20 mouse cellular contexts compared by ENCODE assay signal in the genomic region with DNA sequence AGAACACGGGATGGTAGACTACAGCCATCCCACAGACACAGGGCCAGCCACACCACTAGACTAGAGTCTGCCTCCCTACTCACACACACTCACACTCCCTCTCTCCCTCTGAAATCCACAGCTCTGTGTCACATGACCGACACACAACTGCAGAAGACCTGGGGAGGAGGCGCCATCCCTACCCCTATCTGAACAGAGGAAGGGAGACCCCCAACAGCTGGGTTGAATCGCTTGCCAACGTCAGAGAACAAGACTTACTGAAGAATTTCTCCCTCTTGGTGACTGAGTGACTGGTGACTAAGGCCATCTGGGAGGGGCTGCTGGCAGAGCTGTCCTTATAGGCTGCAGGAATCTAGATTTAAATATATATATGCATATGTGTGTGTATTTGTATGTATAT.
DNase-seq lines count a peak whose midpoint lies in the region; ATAC-seq and TF ChIP-seq lines count a peak whose summit lies in the region.
"Had no signal": no experiment of that assay in that cellular context is flagged by ENCODE, and none has a peak within 500 bp of the region (broad histone marks: within the 10 kb centered on the region; RNA-seq: fewer than 3 reads in every experiment).

No protein-coding gene starts in this region.

- H3K4me2 ChIP-seq in heart, embryonic 13.5 days: no peak overlapping the region
- no peak overlapping the region for H3K4me2 ChIP-seq in lung, postnatal 0 days (replicated peaks; ENCODE audit: low read depth, low read length)
- H3K4me2 ChIP-seq in embryonic facial prominence, embryonic 13.5 days: no peak overlapping the region
- no peak overlapping the region for H3K4me2 ChIP-seq in forebrain, embryonic 16.5 days (ENCODE audit: low read length)
- H3K4me2 ChIP-seq: forebrain, embryonic 15.5 days; neural tube, embryonic 13.5 days had no signal

- H3K27ac ChIP-seq in heart, embryonic 13.5 days (replicated peaks): peak overlapping the region; percentile 71
- no peak overlapping the region for H3K27ac ChIP-seq in lung, postnatal 0 days (ENCODE audit: low read length)
- peak overlapping the region; percentile 83 for H3K27ac ChIP-seq in embryonic facial prominence, embryonic 13.5 days
- no peak overlapping the region for H3K27ac ChIP-seq in forebrain, embryonic 16.5 days (ENCODE audit: low read length)
- H3K27ac ChIP-seq: forebrain, embryonic 15.5 days; neural tube, embryonic 13.5 days had no signal

- no peaks in the 10 kb centered on the region for H3K36me3 ChIP-seq in heart, embryonic 13.5 days
- no peaks in the 10 kb centered on the region for H3K36me3 ChIP-seq in lung, postnatal 0 days (ENCODE audit: insufficient read depth, low read length)
- H3K36me3 ChIP-seq in embryonic facial prominence, embryonic 13.5 days: no peaks in the 10 kb centered on the region
- H3K36me3 ChIP-seq in forebrain, embryonic 16.5 days (ENCODE audit: control insufficient read depth, insufficient read depth): no peaks in the 10 kb centered on the region
- H3K36me3 ChIP-seq: forebrain, embryonic 15.5 days; neural tube, embryonic 13.5 days had no signal

- no peak for TF ChIP-seq CTCF in lung, postnatal 0 days (IDR thresholded peaks at IDR 0.05)

- 39% methylated on average over 5 of the region's 5 CpGs for WGBS in heart, embryonic 13.5 days
- WGBS in lung, postnatal 0 days: 35% methylated on average over 5 of the region's 5 CpGs
- 79% methylated on average over 5 of the region's 5 CpGs for WGBS in embryonic facial prominence, embryonic 13.5 days
- WGBS in forebrain, embryonic 16.5 days: 74% methylated on average over 5 of the region's 5 CpGs

- ATAC-seq in heart, embryonic 13.5 days (ENCODE audit: extremely low read depth, insufficient number of reproducible peaks, low FRiP score, low TSS enrichment): no peak; the same call in 1 of the 2 replicates
- peak; percentile 73 for ATAC-seq in lung, postnatal 0 days
- no peak for ATAC-seq in embryonic facial prominence, embryonic 13.5 days (ENCODE audit: insufficient number of reproducible peaks, insufficient read depth, low FRiP score, low TSS enrichment, low read depth)
- ATAC-seq in forebrain, embryonic 16.5 days: no peak
- ATAC-seq: forebrain, embryonic 15.5 days had no signal

- no peak for DNase-seq in heart, adult 9 months (ENCODE audit: low spot score in 2 of 2)
- DNase-seq in lung, postnatal 0 days (ENCODE audit: low spot score): peak; percentile 65
- DNase-seq in lung, postnatal 25 days (ENCODE audit: low spot score): no peak
- DNase-seq in lung, postnatal 14 days: peak; percentile 21
- no peak for DNase-seq in cerebellum, postnatal 36 days
- DNase-seq: adrenal gland, adult 8-10 months; cerebellum, postnatal 10 days; embryo, embryonic 11 days; heart, adult 18-20 months; heart, postnatal 36 days; kidney, adult 9 months; kidney, postnatal 36 days; layer of hippocampus, adult 9-11 months; right cerebral cortex, postnatal 25 days; thymus, postnatal 4 days had no signal

- H3K4me3 ChIP-seq in heart, embryonic 13.5 days: no peak overlapping the region
- H3K4me3 ChIP-seq in lung, postnatal 0 days (ENCODE audit: low read depth, low read length): no peak overlapping the region
- no peak overlapping the region for H3K4me3 ChIP-seq in embryonic facial prominence, embryonic 13.5 days
- no peak overlapping the region for H3K4me3 ChIP-seq in forebrain, embryonic 16.5 days (replicated peaks; ENCODE audit: low read length)
- H3K4me3 ChIP-seq: forebrain, embryonic 15.5 days; neural tube, embryonic 13.5 days had no signal

- H3K4me1 ChIP-seq in heart, embryonic 13.5 days: peaks cover 47% of the 10 kb centered on the region
- peaks cover 3% of the 10 kb centered on the region; the same call in 1 of the 2 replicates for H3K4me1 ChIP-seq in lung, postnatal 0 days (ENCODE audit: insufficient read depth, low read depth, low read length)
- peaks cover 41% of the 10 kb centered on the region for H3K4me1 ChIP-seq in embryonic facial prominence, embryonic 13.5 days
- peaks cover 8% of the 10 kb centered on the region for H3K4me1 ChIP-seq in forebrain, embryonic 16.5 days (replicated peaks; ENCODE audit: control insufficient read depth, insufficient read depth, low read length)

- no peak overlapping the region for H3K9ac ChIP-seq in heart, embryonic 13.5 days
- H3K9ac ChIP-seq in lung, postnatal 0 days (replicated peaks; ENCODE audit: low read depth): no peak overlapping the region
- H3K9ac ChIP-seq in embryonic facial prominence, embryonic 13.5 days: no peak overlapping the region
- no peak overlapping the region for H3K9ac ChIP-seq in forebrain, embryonic 16.5 days (replicated peaks; ENCODE audit: low read depth, low read length)
- H3K9ac ChIP-seq: forebrain, embryonic 15.5 days; neural tube, embryonic 13.5 days had no signal

- no peaks in the 10 kb centered on the region for H3K27me3 ChIP-seq in heart, embryonic 13.5 days (replicated peaks)
- no peaks in the 10 kb centered on the region for H3K27me3 ChIP-seq in lung, postnatal 0 days (replicated peaks; ENCODE audit: insufficient read depth, low read length)
- H3K27me3 ChIP-seq in embryonic facial prominence, embryonic 13.5 days: no peaks in the 10 kb centered on the region
- no peaks in the 10 kb centered on the region for H3K27me3 ChIP-seq in forebrain, embryonic 16.5 days (replicated peaks; ENCODE audit: control insufficient read depth, insufficient read depth, low read length)
- H3K27me3 ChIP-seq: forebrain, embryonic 15.5 days; neural tube, embryonic 13.5 days had no signal

- H3K9me3 ChIP-seq in heart, embryonic 13.5 days: no peaks in the 10 kb centered on the region
- no peaks in the 10 kb centered on the region for H3K9me3 ChIP-seq in lung, postnatal 0 days (ENCODE audit: low read length)
- no peaks in the 10 kb centered on the region for H3K9me3 ChIP-seq in embryonic facial prominence, embryonic 13.5 days
- no peaks in the 10 kb centered on the region for H3K9me3 ChIP-seq in forebrain, embryonic 16.5 days (ENCODE audit: control insufficient read depth, low read length)
- H3K9me3 ChIP-seq: forebrain, embryonic 15.5 days; neural tube, embryonic 13.5 days had no signal

- TF ChIP-seq EP300 in lung, postnatal 0 days (IDR thresholded peaks at IDR 0.05): no peak

Comparison
In these comparisons a context has a peak if more than half of its experiments do, and no peak if none do; other contexts are left out.
1. DNase-seq: peak in lung, postnatal 0 days (single experiment) and lung, postnatal 14 days (single experiment); none in heart, adult 9 months (0 of 2), lung, postnatal 25 days (single experiment) and cerebellum, postnatal 36 days (0 of 2).
2. H3K27ac ChIP-seq: peak in heart, embryonic 13.5 days (single experiment) and embryonic facial prominence, embryonic 13.5 days (single experiment); none in lung, postnatal 0 days (single experiment) and forebrain, embryonic 16.5 days (single experiment).